Mouse (Mus musculus) liver, embryonic 15.5 days (tissue): ENCODE results near the gene Adgre5. TPM values are rescaled to one million over a fixed set of nuclear protein-coding genes. Genes with fewer than 3 reads are reported as not detected.

ENCODE experiments used
- ATAC-seq: fragments of 200-750 bp; cut with Nextera tagmentation; 2 replicates; pipeline ENCODE4 v1.8.0; 2017; ENCODE audit warnings: moderate number of reproducible peaks, mild to moderate bottlenecking, moderate library complexity; ENCODE audit not compliant: insufficient read depth
- H3K27ac ChIP-seq: fragments of 300-500 bp; sonication (generic); replicated peaks from 2 replicates; pipeline ENCODE4 v1.5.1; 2015; ENCODE audit warnings: mild to moderate bottlenecking, inconsistent platforms
- H3K27me3 ChIP-seq: fragments of 300-500 bp; sonication (generic); 2 replicates; pipeline ENCODE4 v1.6.1; 2015; ENCODE audit warnings: mild to moderate bottlenecking, inconsistent platforms
- H3K36me3 ChIP-seq: fragments of 300-500 bp; sonication (generic); replicated peaks from 2 replicates; pipeline ENCODE4 v1.6.1; 2015; ENCODE audit warnings: moderate library complexity, mild to moderate bottlenecking, inconsistent platforms
- H3K4me1 ChIP-seq: fragments of 300-500 bp; sonication (generic); replicated peaks from 2 replicates; pipeline ENCODE4 v1.6.1; 2015; ENCODE audit warnings: inconsistent platforms
- H3K4me2 ChIP-seq: fragments of 300-500 bp; sonication (generic); 2 replicates; pipeline ENCODE4 v1.6.1; 2015; ENCODE audit warnings: moderate library complexity, mild to moderate bottlenecking, inconsistent platforms
- H3K4me3 ChIP-seq: fragments of 300-500 bp; sonication (generic); replicated peaks from 2 replicates; pipeline ENCODE4 v1.5.1; 2015; ENCODE audit warnings: mild to moderate bottlenecking, inconsistent platforms
- H3K9ac ChIP-seq: fragments of 300-500 bp; sonication (generic); 2 replicates; pipeline ENCODE4 v1.6.1; 2015; ENCODE audit warnings: moderate library complexity, mild to moderate bottlenecking, inconsistent platforms
- H3K9me3 ChIP-seq: fragments of 300-500 bp; sonication (generic); replicated peaks from 2 replicates; pipeline ENCODE4 v1.6.1; 2016; ENCODE audit warnings: inconsistent platforms
- WGBS: fragments of 180-500 bp; shearing (Covaris S2); methylation state at CpG from one replicate; pipeline ENCODE4 v1.1.7; 2015; ENCODE audit warnings: mixed read lengths; ENCODE audit not compliant: insufficient replicate concordance; 5-methylcytosine and 5-hydroxymethylcytosine counted together
- polyA plus RNA-seq: library from polyadenylated mRNA; unstranded; fragments of >200 nt; fragmentation: Nextera tagmentation; extraction: Ambion mirVana; gene quantifications from 2 replicates; pipeline ENCODE4 v1.2.1, GENCODE M21; 2015

The Adgre5 gene
- polyA plus RNA-seq, 1 experiment from 2014 or later: 13.4 TPM

GRCm38 (mm10) chr8:83721405-83722025 lies 19.6 kb downstream of the Adgre5 start:
- 87% methylated on average over 25 of the region's 25 CpGs for WGBS
- peaks cover 38% of the 10 kb centered on the region for H3K4me1 ChIP-seq
- no peak for ATAC-seq
- H3K4me3 ChIP-seq: no peak overlapping the region
- H3K4me2 ChIP-seq: no peak overlapping the region
- H3K27ac ChIP-seq: no peak overlapping the region
- H3K36me3 ChIP-seq: peaks cover 75% of the 10 kb centered on the region
- no peaks in the 10 kb centered on the region for H3K9me3 ChIP-seq
- no peaks in the 10 kb centered on the region for H3K27me3 ChIP-seq
- H3K9ac ChIP-seq: no peak overlapping the region

DNA sequence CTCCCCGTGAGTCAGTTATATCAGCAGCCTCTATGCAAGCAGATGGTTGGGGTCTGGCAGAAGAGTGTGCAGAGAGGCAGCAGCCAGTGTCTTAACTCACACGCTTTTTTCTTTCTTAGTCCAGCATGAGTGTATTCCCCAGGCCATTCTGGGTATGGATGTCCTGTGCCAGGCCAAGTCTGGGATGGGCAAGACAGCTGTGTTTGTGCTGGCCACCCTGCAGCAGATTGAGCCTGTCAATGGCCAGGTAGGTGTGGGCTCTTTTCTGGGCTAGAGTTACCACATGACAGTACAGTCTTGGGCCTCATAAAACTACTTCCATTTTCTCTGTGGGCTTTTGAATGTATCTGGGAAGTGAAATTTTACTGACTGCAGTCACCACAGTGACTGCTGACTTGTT lies 21.4 kb downstream of the Adgre5 start:
- Histone ChIP-seq H3K36me3 (peaks cover 57% of the 10 kb centered on the region), H3K4me2 (no peak overlapping the region), H3K27ac (no peak overlapping the region), H3K4me1 (peaks cover 45% of the 10 kb centered on the region), H3K4me3 (no peak overlapping the region), H3K9me3 (no peaks in the 10 kb centered on the region), H3K9ac (no peak overlapping the region), H3K27me3 (no peaks in the 10 kb centered on the region)
- 75% methylated on average over 2 of the region's 2 CpGs for WGBS
- ATAC-seq: no peak

DNA sequence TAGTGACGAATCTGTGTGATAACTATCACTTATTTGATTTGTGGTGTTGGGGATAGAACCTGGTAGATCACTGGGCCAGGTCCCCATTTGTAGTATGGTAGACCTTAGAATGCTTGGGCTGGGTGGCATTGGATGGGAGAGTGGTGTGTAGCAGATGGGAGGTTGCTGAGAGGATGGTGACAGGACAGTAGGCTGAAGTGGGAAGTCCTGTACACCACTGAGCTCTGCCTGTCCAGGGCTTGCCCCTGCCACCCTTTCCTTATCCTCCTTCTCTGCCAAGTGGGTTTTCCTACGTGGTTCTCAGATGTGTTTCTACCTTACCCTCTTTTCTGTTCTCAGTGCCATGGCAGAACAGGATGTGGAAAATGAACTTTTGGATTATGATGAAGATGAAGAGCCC lies 22.1 kb downstream of the Adgre5 start:
- WGBS: 88% methylated on average over 2 of the region's 2 CpGs
- no peak overlapping the region for H3K27ac ChIP-seq
- no peaks in the 10 kb centered on the region for H3K9me3 ChIP-seq
- ATAC-seq: no peak
- peaks cover 43% of the 10 kb centered on the region for H3K4me1 ChIP-seq
- H3K9ac ChIP-seq: no peak overlapping the region
- no peak overlapping the region for H3K4me2 ChIP-seq
- H3K27me3 ChIP-seq: no peaks in the 10 kb centered on the region
- H3K4me3 ChIP-seq: no peak overlapping the region
- H3K36me3 ChIP-seq: peaks cover 51% of the 10 kb centered on the region

DNA sequence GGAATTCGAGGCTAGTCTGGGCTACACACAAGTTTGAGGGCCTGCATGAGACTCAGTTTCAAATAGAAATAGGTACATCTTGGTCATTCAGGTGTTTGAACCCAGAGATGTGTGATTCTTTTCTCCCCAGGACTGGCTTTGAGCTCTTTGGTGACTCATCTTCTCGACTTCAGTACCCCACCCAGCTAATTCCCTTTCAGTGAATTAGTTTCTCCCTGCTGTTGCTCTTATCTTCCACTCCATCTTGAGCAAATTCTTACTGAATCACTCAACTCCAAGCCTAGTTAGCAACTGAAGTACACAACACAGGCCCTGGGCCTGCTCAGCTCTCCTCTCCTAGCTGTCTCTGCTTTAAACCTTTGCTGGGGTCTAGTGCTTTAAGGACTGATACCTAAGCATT lies 24.6 kb downstream of the Adgre5 start:
- Histone ChIP-seq H3K4me2 (peak overlapping the region; percentile 74), H3K36me3 (peaks cover 26% of the 10 kb centered on the region), H3K9me3 (no peaks in the 10 kb centered on the region), H3K9ac (peak overlapping the region; percentile 93), H3K4me3 (peak overlapping the region; percentile 97), H3K4me1 (peaks cover 33% of the 10 kb centered on the region), H3K27me3 (no peaks in the 10 kb centered on the region), H3K27ac (peak overlapping the region; percentile 97)
- WGBS: 27% methylated on average over 2 of the region's 2 CpGs
- peak; percentile 1; the same call in 1 of the 2 replicates for ATAC-seq

GRCm38 (mm10) chr8:83715771-83716170 lies 25.4 kb downstream of the Adgre5 start:
- WGBS: under 1% methylated on average over 17 of the region's 17 CpGs
- no peak for ATAC-seq
- H3K36me3 ChIP-seq: peaks cover 18% of the 10 kb centered on the region
- peak overlapping the region; percentile 74 for H3K4me2 ChIP-seq
- peaks cover 33% of the 10 kb centered on the region for H3K4me1 ChIP-seq
- H3K9ac ChIP-seq: peak overlapping the region; percentile 93
- H3K27me3 ChIP-seq: no peaks in the 10 kb centered on the region
- H3K4me3 ChIP-seq: peak overlapping the region; percentile 97
- no peaks in the 10 kb centered on the region for H3K9me3 ChIP-seq
- H3K27ac ChIP-seq: peak overlapping the region; percentile 97

- under 1% methylated on average over 63 of the region's 63 CpGs for WGBS
Measured at GRCm38 (mm10) chr8:83715031-83715690, 26.0 kb downstream of the Adgre5 start, which contains the start of gene Ddx39. Gene Ddx39 (plus strand): TSS chr8:83715177.

DNA sequence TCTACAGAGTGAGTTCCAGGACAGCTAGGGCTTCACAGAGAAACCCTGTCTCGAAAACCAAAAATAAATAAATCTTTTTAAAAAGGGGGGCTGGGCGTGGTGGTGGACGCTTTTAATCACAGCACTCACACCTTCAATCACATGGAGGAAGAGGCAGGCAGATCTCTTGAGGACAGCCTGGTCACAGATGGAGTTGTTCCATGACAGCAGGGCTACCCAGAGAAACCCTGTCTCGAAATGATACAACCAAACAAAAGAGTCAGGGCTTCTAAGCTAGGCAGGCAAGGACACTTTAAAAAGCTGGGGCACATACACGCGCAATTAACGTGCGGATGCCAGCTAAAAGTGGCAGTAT lies 26.5 kb downstream of the Adgre5 start:
- Histone ChIP-seq H3K4me3 (peak overlapping the region; percentile 97), H3K27ac (peak overlapping the region; percentile 97), H3K36me3 (peaks cover 7% of the 10 kb centered on the region), H3K9me3 (no peaks in the 10 kb centered on the region), H3K27me3 (no peaks in the 10 kb centered on the region), H3K4me2 (peak overlapping the region; percentile 74), H3K4me1 (peaks cover 33% of the 10 kb centered on the region), H3K9ac (0 out of 2 replicates have a peak overlapping the region, but pooled peaks have one; percentile 19)
- ATAC-seq: no peak; the same call in 1 of the 2 replicates
- WGBS: 9% methylated on average over 8 of the region's 8 CpGs

More at GRCm38 (mm10) chr8:83715031-83715690, 26.0 kb downstream of the Adgre5 start, which contains the start of gene Ddx39:
- peaks cover 33% of the 10 kb centered on the region for H3K4me1 ChIP-seq
- peak within 1 kb of the TSS; percentile 97 for H3K4me3 ChIP-seq
- ATAC-seq: peak; percentile 100
- peak within 1 kb of the TSS; percentile 93 for H3K9ac ChIP-seq
- no peaks in the 10 kb centered on the region for H3K9me3 ChIP-seq
- peaks cover 12% of the 10 kb centered on the region for H3K36me3 ChIP-seq
- H3K27me3 ChIP-seq: no peaks in the 10 kb centered on the region
- H3K27ac ChIP-seq: peak within 1 kb of the TSS; percentile 97
- H3K4me2 ChIP-seq: peak within 1 kb of the TSS; percentile 74

- H3K36me3 ChIP-seq: no peaks in the 10 kb centered on the region
- no peak overlapping the region for H3K4me3 ChIP-seq
- no peaks in the 10 kb centered on the region for H3K9me3 ChIP-seq
- no peak for ATAC-seq
- no peak overlapping the region for H3K9ac ChIP-seq
- 59% methylated on average over 8 of the region's 8 CpGs for WGBS
- H3K27me3 ChIP-seq: peaks cover 4% of the 10 kb centered on the region; the same call in 1 of the 2 replicates
- no peaks in the 10 kb centered on the region for H3K4me1 ChIP-seq
- no peak overlapping the region for H3K4me2 ChIP-seq
- no peak overlapping the region for H3K27ac ChIP-seq
Measured at GRCm38 (mm10) chr8:83707554-83707953, 33.6 kb downstream of the Adgre5 start.

DNA sequence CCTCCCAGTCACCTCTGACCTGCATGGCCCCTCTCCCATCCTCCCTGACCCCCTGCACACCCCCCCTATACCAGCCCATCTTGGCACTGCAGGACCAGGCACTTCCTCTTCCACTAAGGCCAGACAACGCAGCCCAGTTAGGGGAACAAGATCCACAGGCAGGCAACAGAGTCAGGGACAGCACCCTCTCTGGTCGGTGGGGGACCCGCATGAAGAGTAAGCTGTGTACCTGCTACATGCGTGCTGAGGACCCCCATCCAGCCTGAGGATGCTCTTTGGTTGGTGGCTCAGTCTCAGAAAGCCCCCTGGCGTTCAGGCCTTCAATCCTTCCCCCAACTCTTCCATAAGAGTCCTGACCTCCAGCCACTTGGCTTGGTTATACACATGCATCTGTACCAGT lies 34.7 kb downstream of the Adgre5 start:
- Histone ChIP-seq H3K4me1 (no peaks in the 10 kb centered on the region), H3K9me3 (no peaks in the 10 kb centered on the region), H3K4me2 (no peak overlapping the region), H3K27me3 (peaks cover 4% of the 10 kb centered on the region; the same call in 1 of the 2 replicates), H3K4me3 (no peak overlapping the region), H3K36me3 (no peaks in the 10 kb centered on the region), H3K27ac (no peak overlapping the region), H3K9ac (no peak overlapping the region)
- ATAC-seq: no peak
- WGBS: 42% methylated on average over 5 of the region's 5 CpGs

DNA sequence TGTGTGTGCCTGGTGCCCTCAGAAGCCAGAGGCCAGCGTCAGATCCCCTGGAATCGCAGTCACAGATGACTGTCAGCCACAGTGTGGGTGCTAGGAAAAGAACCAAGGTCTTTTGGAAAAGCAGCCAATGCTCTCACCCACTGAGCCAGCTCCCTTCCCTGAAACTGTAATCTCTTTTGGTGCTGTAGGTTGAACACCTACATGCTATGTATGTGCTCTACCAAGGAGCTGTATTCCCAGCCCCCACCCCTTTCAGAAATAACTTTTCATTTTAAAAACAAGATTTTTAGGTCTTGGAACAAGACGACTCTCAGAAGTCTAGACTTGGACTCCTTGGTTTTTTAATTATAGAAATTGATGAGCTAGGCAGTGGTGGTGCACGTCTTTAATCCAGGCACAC lies 37.7 kb downstream of the Adgre5 start:
- peaks cover 4% of the 10 kb centered on the region; the same call in 1 of the 2 replicates for H3K27me3 ChIP-seq
- WGBS: 68% methylated on average over 4 of the region's 4 CpGs
- H3K36me3 ChIP-seq: no peaks in the 10 kb centered on the region
- no peak overlapping the region for H3K9ac ChIP-seq
- H3K9me3 ChIP-seq: no peaks in the 10 kb centered on the region
- H3K4me2 ChIP-seq: no peak overlapping the region
- no peak overlapping the region for H3K27ac ChIP-seq
- no peak for ATAC-seq
- H3K4me1 ChIP-seq: peaks cover 20% of the 10 kb centered on the region
- no peak overlapping the region for H3K4me3 ChIP-seq

- peaks cover 42% of the 10 kb centered on the region for H3K4me1 ChIP-seq
- peak overlapping the region; percentile 99; the same call in 1 of the 2 replicates for H3K4me2 ChIP-seq
- no peak overlapping the region for H3K4me3 ChIP-seq
- WGBS: 59% methylated on average over 9 of the region's 9 CpGs
- H3K9ac ChIP-seq: no peak overlapping the region
- H3K27ac ChIP-seq: 0 out of 2 replicates have a peak overlapping the region, but pooled peaks have one; percentile 81
- H3K27me3 ChIP-seq: no peaks in the 10 kb centered on the region
- ATAC-seq: no peak
- H3K36me3 ChIP-seq: no peaks in the 10 kb centered on the region
- H3K9me3 ChIP-seq: no peaks in the 10 kb centered on the region
Measured at GRCm38 (mm10) chr8:83700423-83701085, 40.6 kb downstream of the Adgre5 start.
